Mouse (Mus musculus): ENCODE results near the gene Rps5. TPM values are rescaled to one million over a fixed set of nuclear protein-coding genes. Genes with fewer than 3 reads are reported as not detected.
"Not testable (repeated sequence)": the region's sequence is repeated elsewhere in the genome, so short reads cannot be mapped to it uniquely, and the experiment has no call there.

Gene Rps5
- 950 and 1,039 TPM in 2 replicates for polyA plus RNA-seq (2014; fragmentation: Nextera tagmentation; extraction: Ambion mirVana)

DNA sequence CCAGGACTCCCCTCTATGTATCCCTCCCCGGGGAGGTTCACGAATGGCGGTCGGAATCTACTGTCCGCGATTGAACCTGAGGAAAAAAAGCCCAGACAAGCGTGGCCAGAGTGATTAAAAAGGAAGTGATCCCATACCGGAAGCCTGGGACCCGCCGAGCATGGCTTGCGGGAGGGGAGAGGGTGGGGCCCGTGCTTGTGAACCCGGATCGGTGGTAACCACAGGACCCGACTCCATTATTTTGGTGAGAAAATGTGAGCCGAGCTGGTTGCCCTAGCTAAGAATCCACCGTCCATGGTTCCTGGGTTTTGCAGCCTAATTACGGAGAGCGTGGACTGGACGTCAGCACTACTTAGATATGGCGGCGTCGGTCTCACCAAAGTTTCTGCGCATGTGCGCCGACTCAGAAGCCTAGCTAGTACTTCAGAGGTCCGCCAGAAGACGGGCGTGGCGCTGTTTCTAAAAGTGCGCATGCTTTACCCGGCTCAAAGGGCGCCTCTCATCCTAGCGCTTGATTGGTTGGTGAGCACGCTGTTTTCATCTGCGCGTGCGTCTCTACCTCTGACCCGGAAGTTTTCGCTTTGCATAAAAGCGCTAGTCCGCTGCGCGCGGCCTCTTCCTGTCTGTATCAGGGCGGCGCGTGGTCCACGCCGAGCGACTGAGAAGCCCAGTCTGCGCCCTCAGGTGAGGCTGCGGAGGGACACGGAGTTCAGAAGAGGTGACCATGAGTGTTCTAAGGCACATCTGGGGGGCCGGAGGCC is at the start of gene Rps5:
Gene Rps5, plus strand, starts transcription at position 586 of the 761 bp plus-strand sequence.
- no peaks in the 10 kb centered on the region for H3K4me1 ChIP-seq (ENCODE audit: control insufficient read depth, insufficient read depth, low read length)
- WGBS: under 1% methylated on average over 55 of the region's 55 CpGs
- peaks cover 25% of the 10 kb centered on the region for H3K36me3 ChIP-seq (replicated peaks; ENCODE audit: control insufficient read depth, insufficient read depth, low read depth, low read length)
- peaks cover 1% of the 10 kb centered on the region; the same call in 1 of the 2 replicates for H3K27me3 ChIP-seq (ENCODE audit: control insufficient read depth, insufficient read depth, low read length)
- DNase-seq (ENCODE audit: low spot score): peak; percentile 100
- H3K27ac ChIP-seq (replicated peaks; ENCODE audit: low read depth, low read length): peak within 1 kb of the TSS; percentile 87
- peak within 1 kb of the TSS; percentile 95 for H3K9ac ChIP-seq (replicated peaks; ENCODE audit: low read length)
- ATAC-seq (replicated peaks; ENCODE audit: insufficient number of reproducible peaks, low FRiP score, low TSS enrichment, low read depth): peak; percentile 97
- H3K9me3 ChIP-seq (replicated peaks; ENCODE audit: control insufficient read depth, low read length): no peaks in the 10 kb centered on the region
- peak within 1 kb of the TSS; percentile 70 for H3K4me2 ChIP-seq (ENCODE audit: low read depth, low read length)
- H3K4me3 ChIP-seq (ENCODE audit: low read depth, low read length): peak within 1 kb of the TSS; percentile 96

DNA sequence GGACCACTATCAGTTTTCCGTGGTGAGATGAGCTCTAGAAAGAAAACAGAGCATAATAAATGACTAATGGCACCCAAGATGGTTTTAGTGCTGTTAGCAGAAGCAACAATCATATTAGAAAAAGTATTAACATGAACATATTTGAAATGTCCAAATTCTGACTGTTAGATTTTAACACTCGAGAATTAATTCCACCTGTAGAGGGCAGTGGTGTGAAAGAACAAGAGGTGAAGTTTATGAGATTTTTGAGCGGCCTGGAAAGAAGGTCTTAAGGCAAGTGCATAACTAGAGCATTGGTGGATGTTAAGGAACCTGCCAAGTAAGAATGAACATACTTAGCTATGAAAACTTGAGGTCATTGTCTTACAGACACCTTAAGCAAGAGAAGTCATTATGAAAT is 47.8 kb upstream of the Rps5 start:
- peak; percentile 56 for DNase-seq (ENCODE audit: low spot score)
- ATAC-seq (replicated peaks; ENCODE audit: insufficient number of reproducible peaks, low FRiP score, low TSS enrichment, low read depth): no peak
- H3K4me2 ChIP-seq (ENCODE audit: low read depth, low read length): no peak overlapping the region
- no peaks in the 10 kb centered on the region for H3K36me3 ChIP-seq (replicated peaks; ENCODE audit: control insufficient read depth, insufficient read depth, low read depth, low read length)
- no peaks in the 10 kb centered on the region for H3K4me1 ChIP-seq (ENCODE audit: control insufficient read depth, insufficient read depth, low read length)
- no peak overlapping the region for H3K4me3 ChIP-seq (ENCODE audit: low read depth, low read length)
- no peak overlapping the region for H3K27ac ChIP-seq (replicated peaks; ENCODE audit: low read depth, low read length)
- no peak overlapping the region for H3K9ac ChIP-seq (replicated peaks; ENCODE audit: low read length)
- H3K9me3 ChIP-seq (replicated peaks; ENCODE audit: control insufficient read depth, low read length): no peaks in the 10 kb centered on the region
- H3K27me3 ChIP-seq (ENCODE audit: control insufficient read depth, insufficient read depth, low read length): no peaks in the 10 kb centered on the region
- 20% methylated on average over 3 of the region's 3 CpGs for WGBS

DNA sequence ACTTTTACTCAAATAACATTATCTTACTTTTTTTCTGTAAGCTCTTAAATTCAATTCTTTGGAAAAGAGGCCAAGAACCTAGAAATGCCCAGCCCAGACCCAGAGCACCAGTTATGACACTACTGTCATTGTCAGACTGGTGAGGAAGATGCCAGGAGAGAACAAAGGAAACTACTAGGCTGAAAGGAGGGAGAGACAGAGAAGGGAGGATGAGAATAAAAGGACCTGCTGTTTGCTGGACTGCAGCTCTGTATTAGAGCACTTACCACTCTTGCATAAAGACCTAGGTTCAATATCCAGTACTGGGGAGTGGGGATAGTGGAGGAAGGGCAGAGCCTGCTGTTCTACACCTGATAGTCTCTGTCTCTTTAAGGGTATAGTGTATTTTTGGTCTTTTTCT is 42.1 kb upstream of the Rps5 start:
- Histone ChIP-seq H3K27ac (replicated peaks; ENCODE audit: low read depth, low read length) (no peak overlapping the region), H3K9me3 (replicated peaks; ENCODE audit: control insufficient read depth, low read length) (no peaks in the 10 kb centered on the region), H3K9ac (replicated peaks; ENCODE audit: low read length) (no peak overlapping the region), H3K4me2 (ENCODE audit: low read depth, low read length) (no peak overlapping the region), H3K36me3 (replicated peaks; ENCODE audit: control insufficient read depth, insufficient read depth, low read depth, low read length) (no peaks in the 10 kb centered on the region; the same call in 1 of the 2 replicates), H3K4me1 (ENCODE audit: control insufficient read depth, insufficient read depth, low read length) (no peaks in the 10 kb centered on the region), H3K4me3 (ENCODE audit: low read depth, low read length) (no peak overlapping the region), H3K27me3 (ENCODE audit: control insufficient read depth, insufficient read depth, low read length) (no peaks in the 10 kb centered on the region)
- ATAC-seq (replicated peaks; ENCODE audit: insufficient number of reproducible peaks, low FRiP score, low TSS enrichment, low read depth) (no peak), DNase-seq (ENCODE audit: low spot score) (no peak)

DNA sequence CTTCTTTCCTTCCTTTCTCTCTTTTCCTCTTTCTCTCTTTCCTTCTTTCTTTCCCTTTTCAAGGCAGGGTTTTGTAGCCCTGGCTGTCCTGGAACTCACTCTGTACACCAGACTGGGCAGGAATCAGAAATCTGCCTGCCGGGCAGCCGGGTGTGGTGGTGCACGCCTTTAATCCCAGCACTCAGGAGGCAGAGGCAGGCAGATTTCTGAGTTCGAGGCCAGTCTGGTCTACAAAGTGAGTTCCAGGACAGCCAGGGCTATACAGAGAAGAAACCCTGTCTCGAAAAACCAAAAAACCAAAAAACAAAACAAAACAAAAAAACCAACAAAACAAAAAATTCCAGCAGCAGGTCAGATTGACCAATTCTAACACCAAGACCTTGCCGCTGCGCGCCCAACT is 41.6 kb upstream of the Rps5 start:
- WGBS: 47% methylated on average over 8 of the region's 8 CpGs
- not testable (repeated sequence) for DNase-seq (ENCODE audit: low spot score); H3K27ac ChIP-seq (replicated peaks; ENCODE audit: low read depth, low read length); H3K9me3 ChIP-seq (replicated peaks; ENCODE audit: control insufficient read depth, low read length); H3K27me3 ChIP-seq (ENCODE audit: control insufficient read depth, insufficient read depth, low read length); H3K4me1 ChIP-seq (ENCODE audit: control insufficient read depth, insufficient read depth, low read length); H3K36me3 ChIP-seq (replicated peaks; ENCODE audit: control insufficient read depth, insufficient read depth, low read depth, low read length)
- peak overlapping the region; percentile 73 for H3K4me3 ChIP-seq (ENCODE audit: low read depth, low read length)
- peak; percentile 40 for ATAC-seq (replicated peaks; ENCODE audit: insufficient number of reproducible peaks, low FRiP score, low TSS enrichment, low read depth)
- H3K4me2 ChIP-seq (ENCODE audit: low read depth, low read length): peak overlapping the region; percentile 66
- peak overlapping the region; percentile 32; the same call in 1 of the 2 replicates for H3K9ac ChIP-seq (replicated peaks; ENCODE audit: low read length)

DNA sequence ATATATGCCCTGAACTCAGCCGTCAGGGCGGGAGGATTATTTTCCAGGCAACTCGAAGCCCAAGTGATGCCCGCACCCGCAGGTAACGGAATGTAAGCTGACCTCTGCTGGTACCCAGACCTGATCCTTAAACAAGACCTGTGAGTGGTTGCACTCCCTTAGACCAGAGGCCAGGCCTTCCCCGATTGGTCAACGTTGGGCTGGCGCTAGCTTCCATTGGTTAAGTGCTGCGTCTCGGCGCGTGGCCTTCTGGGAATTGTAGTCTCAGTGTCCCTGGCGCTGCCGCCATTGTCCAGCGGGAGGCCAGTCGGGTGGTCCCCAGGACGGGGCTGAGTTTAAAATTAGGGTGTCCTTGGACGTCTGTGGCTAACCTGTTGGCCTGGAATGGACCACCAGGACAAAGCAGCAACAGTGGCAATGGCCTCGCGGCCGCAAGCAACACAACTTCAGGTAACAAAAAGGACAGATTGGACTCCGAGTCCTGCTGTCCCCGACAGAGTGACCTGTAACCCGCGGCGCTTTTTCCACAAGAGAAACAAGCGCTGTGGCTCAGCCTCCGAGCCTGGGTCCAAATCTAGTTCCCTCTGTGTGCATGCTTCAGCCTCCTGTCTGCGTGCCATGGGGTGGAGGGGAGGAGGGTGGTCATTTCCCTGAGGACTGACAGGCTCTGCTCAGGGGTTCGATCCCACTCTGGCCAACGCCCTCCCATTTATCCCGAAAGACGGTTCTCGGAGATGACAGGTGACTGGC is 41.0 kb upstream of the Rps5 start, which contains the start of gene Zfp128:
Gene Zfp128, plus strand, starts transcription at position 267 of the 750 bp plus-strand sequence.
- WGBS: under 1% methylated on average over 35 of the region's 35 CpGs
- Histone ChIP-seq H3K9ac (replicated peaks; ENCODE audit: low read length) (peak within 1 kb of the TSS; percentile 85), H3K36me3 (replicated peaks; ENCODE audit: control insufficient read depth, insufficient read depth, low read depth, low read length) (no peaks in the 10 kb centered on the region; the same call in 1 of the 2 replicates)

GRCm38 (mm10) chr7:12886563-12887266 is 35.4 kb upstream of the Rps5 start:
- DNase-seq (ENCODE audit: low spot score) (no peak), ATAC-seq (replicated peaks; ENCODE audit: insufficient number of reproducible peaks, low FRiP score, low TSS enrichment, low read depth) (no peak)
- Histone ChIP-seq H3K36me3 (replicated peaks; ENCODE audit: control insufficient read depth, insufficient read depth, low read depth, low read length) (peaks cover 8% of the 10 kb centered on the region), H3K4me2 (ENCODE audit: low read depth, low read length) (no peak overlapping the region), H3K4me1 (ENCODE audit: control insufficient read depth, insufficient read depth, low read length) (no peaks in the 10 kb centered on the region), H3K27me3 (ENCODE audit: control insufficient read depth, insufficient read depth, low read length) (no peaks in the 10 kb centered on the region), H3K9me3 (replicated peaks; ENCODE audit: control insufficient read depth, low read length) (no peaks in the 10 kb centered on the region), H3K27ac (replicated peaks; ENCODE audit: low read depth, low read length) (no peak overlapping the region), H3K4me3 (ENCODE audit: low read depth, low read length) (no peak overlapping the region), H3K9ac (replicated peaks; ENCODE audit: low read length) (no peak overlapping the region)
- 95% methylated on average over 12 of the region's 12 CpGs for WGBS

More for the DNA sequence above, 41.0 kb upstream of the Rps5 start, which contains the start of gene Zfp128:
- Histone ChIP-seq H3K4me1 (ENCODE audit: control insufficient read depth, insufficient read depth, low read length) (no peaks in the 10 kb centered on the region), H3K27ac (replicated peaks; ENCODE audit: low read depth, low read length) (no peak within 1 kb of the TSS; the same call in 1 of the 2 replicates), H3K4me2 (ENCODE audit: low read depth, low read length) (peak within 1 kb of the TSS; percentile 66), H3K27me3 (ENCODE audit: control insufficient read depth, insufficient read depth, low read length) (no peaks in the 10 kb centered on the region), H3K9me3 (replicated peaks; ENCODE audit: control insufficient read depth, low read length) (no peaks in the 10 kb centered on the region), H3K4me3 (ENCODE audit: low read depth, low read length) (peak within 1 kb of the TSS; percentile 73)
- peak; percentile 99 for DNase-seq (ENCODE audit: low spot score)
- ATAC-seq (replicated peaks; ENCODE audit: insufficient number of reproducible peaks, low FRiP score, low TSS enrichment, low read depth): peak; percentile 99

DNA sequence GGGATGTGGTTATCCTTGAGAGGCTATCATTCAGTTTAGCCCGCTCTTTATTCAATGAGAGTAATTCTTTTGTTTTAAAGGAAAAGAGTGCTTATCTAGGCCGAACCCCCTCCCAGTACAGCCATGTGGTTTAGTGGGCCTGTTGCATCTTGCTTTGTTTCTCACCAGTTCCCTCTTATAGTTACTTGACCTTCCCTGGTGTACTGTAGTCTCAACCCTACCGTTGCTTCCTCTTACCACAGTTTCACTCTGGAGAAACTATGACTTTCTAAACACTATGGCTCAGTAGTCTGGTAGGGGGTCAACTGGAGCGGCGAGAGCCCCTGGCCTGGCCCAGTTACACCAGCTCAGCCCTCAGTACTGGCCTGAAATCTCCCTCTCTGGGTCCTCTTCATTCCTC is 34.5 kb upstream of the Rps5 start:
- H3K4me3 ChIP-seq (ENCODE audit: low read depth, low read length): no peak overlapping the region
- H3K4me2 ChIP-seq (ENCODE audit: low read depth, low read length): no peak overlapping the region
- no peaks in the 10 kb centered on the region for H3K9me3 ChIP-seq (replicated peaks; ENCODE audit: control insufficient read depth, low read length)
- 87% methylated on average over 5 of the region's 5 CpGs for WGBS
- ATAC-seq (replicated peaks; ENCODE audit: insufficient number of reproducible peaks, low FRiP score, low TSS enrichment, low read depth) (no peak), DNase-seq (ENCODE audit: low spot score) (no peak)
- H3K27ac ChIP-seq (replicated peaks; ENCODE audit: low read depth, low read length): no peak overlapping the region
- H3K9ac ChIP-seq (replicated peaks; ENCODE audit: low read length): no peak overlapping the region
- H3K36me3 ChIP-seq (replicated peaks; ENCODE audit: control insufficient read depth, insufficient read depth, low read depth, low read length): peaks cover 8% of the 10 kb centered on the region
- no peaks in the 10 kb centered on the region for H3K27me3 ChIP-seq (ENCODE audit: control insufficient read depth, insufficient read depth, low read length)
- no peaks in the 10 kb centered on the region for H3K4me1 ChIP-seq (ENCODE audit: control insufficient read depth, insufficient read depth, low read length)
